15 mouse cellular contexts compared by ENCODE assay signal in genomic region chr8:125920281-125920680, GRCm38 (mm10). TPM values are rescaled to one million over a fixed set of nuclear protein-coding genes. Genes with fewer than 3 reads are reported as not detected.
DNase-seq lines count a peak whose midpoint lies in the region; ATAC-seq and TF ChIP-seq lines count a peak whose summit lies in the region.
"Had no signal": no experiment of that assay in that cellular context is flagged by ENCODE, and none has a peak within 500 bp of the region (broad histone marks: within the 10 kb centered on the region; RNA-seq: fewer than 3 reads in every experiment).

No protein-coding gene starts in this region.

- WGBS in heart, embryonic 10.5 days: 82% methylated on average over 10 of the region's 10 CpGs
- WGBS in heart, adult 2 months: 93% methylated on average over 10 of the region's 10 CpGs
- 72% methylated on average over 10 of the region's 10 CpGs for WGBS in lung, embryonic 16.5 days
- WGBS in limb, embryonic 10.5 days: 89% methylated on average over 10 of the region's 10 CpGs

- TF ChIP-seq EP300 in heart, adult 2 months (IDR thresholded peaks at IDR 0.05; ENCODE audit: insufficient read depth, low read depth, low read length): no peak

- no peak overlapping the region; the same call in 1 of the 2 replicates for H3K4me2 ChIP-seq in lung, embryonic 16.5 days (ENCODE audit: low read depth, low read length)
- H3K4me2 ChIP-seq: liver, embryonic 11.5 days had no signal

- no peaks in the 10 kb centered on the region for H3K36me3 ChIP-seq in heart, embryonic 10.5 days
- no peaks in the 10 kb centered on the region for H3K36me3 ChIP-seq in heart, adult 2 months (ENCODE audit: control insufficient read depth, insufficient read depth, low read length)
- H3K36me3 ChIP-seq in lung, embryonic 16.5 days (ENCODE audit: control insufficient read depth, insufficient read depth, low read length): no peaks in the 10 kb centered on the region
- no peaks in the 10 kb centered on the region for H3K36me3 ChIP-seq in limb, embryonic 10.5 days

- H3K27ac ChIP-seq in heart, embryonic 10.5 days: 0 out of 2 replicates have a peak overlapping the region, but pooled peaks have one; percentile 16
- no peak overlapping the region for H3K27ac ChIP-seq in heart, adult 2 months
- peak overlapping the region; percentile 79 for H3K27ac ChIP-seq in lung, embryonic 16.5 days (ENCODE audit: low read length)
- H3K27ac ChIP-seq in limb, embryonic 10.5 days: peak overlapping the region; percentile 16

- no peak for TF ChIP-seq CTCF in heart, adult 2 months (IDR thresholded peaks at IDR 0.05)
- no peak for TF ChIP-seq CTCF in brain, embryonic 14.5 days (IDR thresholded peaks at IDR 0.05; ENCODE audit: borderline replicate concordance, extremely low read depth, insufficient read depth, insufficient read length)

- no peaks in the 10 kb centered on the region for H3K9me3 ChIP-seq in heart, embryonic 10.5 days
- no peaks in the 10 kb centered on the region for H3K9me3 ChIP-seq in lung, embryonic 16.5 days (ENCODE audit: control insufficient read depth, low read length)
- H3K9me3 ChIP-seq in limb, embryonic 10.5 days (replicated peaks): no peaks in the 10 kb centered on the region

- intact Hi-C loops in heart, adult 2 months (cut with DNase I): no loop called here

- DNase-seq in heart, embryonic 10.5 days (ENCODE audit: low spot score): no peak
- DNase-seq in heart, adult 2 months: no peak
- DNase-seq in lung, adult 18-20 months: no peak
- DNase-seq in brain, embryonic 14.5 days (ENCODE audit: low read depth): peak; percentile 85
- no peak for DNase-seq in limb, embryonic 10.5 days (ENCODE audit: low spot score)
- DNase-seq in layer of hippocampus, adult 9-10 months (ENCODE audit: low spot score): no peak
- no peak for DNase-seq in gastrocnemius, postnatal 10 days
- DNase-seq: adrenal gland, postnatal 10 days; cerebellum, postnatal 14 days; heart, postnatal 36 days; right cerebral cortex, postnatal 25 days; thymus, adult 18-20 months had no signal

- H3K4me1 ChIP-seq in heart, embryonic 10.5 days: peaks cover 13% of the 10 kb centered on the region
- no peaks in the 10 kb centered on the region for H3K4me1 ChIP-seq in heart, adult 2 months (ENCODE audit: control insufficient read depth, insufficient read depth, low read length)
- H3K4me1 ChIP-seq in lung, embryonic 16.5 days (replicated peaks; ENCODE audit: control insufficient read depth, insufficient read depth, low read length): peaks cover 16% of the 10 kb centered on the region
- peaks cover 23% of the 10 kb centered on the region; the same call in 1 of the 2 replicates for H3K4me1 ChIP-seq in limb, embryonic 10.5 days

- peak; percentile 52; the same call in 1 of the 2 replicates for ATAC-seq in lung, embryonic 16.5 days (ENCODE audit: low read depth)

- no peak for TF ChIP-seq POLR2A in heart, adult 2 months (IDR thresholded peaks at IDR 0.05; ENCODE audit: insufficient read depth, low read depth, low read length)
- no peak for TF ChIP-seq POLR2A in brain, embryonic 14.5 days (IDR thresholded peaks at IDR 0.05; ENCODE audit: borderline replicate concordance, extremely low read depth, insufficient read depth, insufficient read length, poor library complexity, severe bottlenecking)

- H3K79me2 ChIP-seq in heart, adult 2 months (replicated peaks; ENCODE audit: control insufficient read depth, insufficient read depth, low read length): no peaks in the 10 kb centered on the region

- peaks cover 12% of the 10 kb centered on the region; the same call in 1 of the 2 replicates for H3K27me3 ChIP-seq in heart, embryonic 10.5 days (ENCODE audit: insufficient read depth, poor library complexity, severe bottlenecking)
- peaks cover under 1% of the 10 kb centered on the region; the same call in 1 of the 2 replicates for H3K27me3 ChIP-seq in heart, adult 2 months (ENCODE audit: control insufficient read depth, insufficient read depth, low read length)
- H3K27me3 ChIP-seq in lung, embryonic 16.5 days (ENCODE audit: control insufficient read depth, insufficient read depth, low read depth, low read length): no peaks in the 10 kb centered on the region
- H3K27me3 ChIP-seq in limb, embryonic 10.5 days (ENCODE audit: low read depth, poor library complexity, severe bottlenecking): peaks cover 4% of the 10 kb centered on the region; the same call in 1 of the 2 replicates

- no peak overlapping the region for H3K9ac ChIP-seq in heart, adult 2 months (ENCODE audit: low read depth, low read length)
- no peak overlapping the region; the same call in 1 of the 2 replicates for H3K9ac ChIP-seq in lung, embryonic 16.5 days (ENCODE audit: low read length)

- H3K4me3 ChIP-seq in heart, embryonic 10.5 days: no peak overlapping the region
- H3K4me3 ChIP-seq in heart, adult 2 months: no peak overlapping the region
- H3K4me3 ChIP-seq in lung, embryonic 16.5 days (ENCODE audit: low read length): no peak overlapping the region
- no peak overlapping the region for H3K4me3 ChIP-seq in limb, embryonic 10.5 days

RNA-seq across cellular contexts. Expression of gene Map3k21, which starts 10.0 kb away (rescaled TPM):
- 0.09 and 0.15 TPM in 2 replicates for polyA plus RNA-seq in heart, embryonic 10.5 days (2016; fragmentation: Nextera tagmentation; extraction: Ambion mirVana)
- total RNA-seq in heart, adult 2 months (2021): 1 to 10 TPM in 1 of 2 experiments, under 1 TPM in 1; 0.66 to 1.1 TPM
- polyA plus RNA-seq in heart, adult 2 months (2012; rRNA removed): 0.50 and 0.51 TPM in 2 replicates
- 2.2 TPM in 2 replicates for polyA plus RNA-seq in lung, embryonic 16.5 days (2015; fragmentation: Nextera tagmentation; extraction: Ambion mirVana)
- 0.49 and 0.82 TPM in 2 replicates for polyA plus RNA-seq in brain, embryonic 14.5 days (2012; rRNA removed)
- 0.03 and 0.04 TPM in 2 replicates for polyA plus RNA-seq in limb, embryonic 10.5 days (2016; fragmentation: Nextera tagmentation; extraction: Ambion mirVana)
- total RNA-seq in gastrocnemius, postnatal 10 days (2021): under 1 TPM; 0.21 to 0.41 TPM
- polyA plus RNA-seq: C2C12 had no signal

RNA-seq across cellular contexts. Expression of gene Pcnx2, which starts 22.2 kb away (rescaled TPM):
- 0.17 and 0.44 TPM in 2 replicates for polyA plus RNA-seq in heart, embryonic 10.5 days (2016; fragmentation: Nextera tagmentation; extraction: Ambion mirVana)
- total RNA-seq in heart, adult 2 months (2021): under 1 TPM; 0.34 to 0.36 TPM
- polyA plus RNA-seq in heart, adult 2 months (2012; rRNA removed): 0.79 and 0.86 TPM in 2 replicates
- polyA plus RNA-seq in lung, embryonic 16.5 days (2015; fragmentation: Nextera tagmentation; extraction: Ambion mirVana): 0.21 and 0.41 TPM in 2 replicates
- 11.8 and 13.7 TPM in 2 replicates for polyA plus RNA-seq in brain, embryonic 14.5 days (2012; rRNA removed)
- polyA plus RNA-seq in limb, embryonic 10.5 days (2016; fragmentation: Nextera tagmentation; extraction: Ambion mirVana): 0.05 TPM in 1 of 2 replicates, not detected in the other
- total RNA-seq in gastrocnemius, postnatal 10 days (2021): under 1 TPM; 0.45 to 0.59 TPM
- polyA plus RNA-seq: C2C12 had no signal
